Mouse (Mus musculus): ENCODE measurements around the gene Xntrpc.

GRCm38 (mm10) chr7:102076714-102077296 is 11.3 kb downstream of the Xntrpc start:
- no peak for TF ChIP-seq ZNF384 (IDR thresholded peaks at IDR 0.05; ENCODE audit: low read depth, low read length)
- no peak for TF ChIP-seq CHD2 (IDR thresholded peaks at IDR 0.05; ENCODE audit: low read depth, low read length)

Data from ES-E14 (cell line).